9 mouse cellular contexts compared by ENCODE assay signal in the genomic region with DNA sequence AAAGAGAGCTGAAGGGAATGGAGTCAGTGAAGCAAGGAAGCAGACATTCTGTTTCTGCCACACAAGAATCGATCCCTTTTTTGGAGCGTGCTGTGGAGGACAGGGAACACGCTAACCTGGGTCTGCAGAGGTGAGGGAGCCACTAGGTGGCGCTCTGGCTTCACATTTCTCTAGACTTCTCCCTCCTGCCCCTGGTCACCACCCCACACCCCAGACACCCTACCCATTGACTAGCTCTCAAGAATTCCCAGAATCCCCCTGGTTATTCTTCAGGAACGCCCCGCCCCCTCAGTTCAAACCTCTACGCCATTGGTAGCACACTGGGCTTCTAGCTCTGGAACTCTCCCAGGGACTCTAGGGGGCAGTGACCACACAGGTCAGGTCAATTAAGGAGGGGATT. TPM values are rescaled to one million over a fixed set of nuclear protein-coding genes. Genes with fewer than 3 reads are reported as not detected.
DNase-seq lines count a peak whose midpoint lies in the region; ATAC-seq lines count a peak whose summit lies in the region.
"Had no signal": no experiment of that assay in that cellular context is flagged by ENCODE, and none has a peak within 500 bp of the region (broad histone marks: within the 10 kb centered on the region; RNA-seq: fewer than 3 reads in every experiment).

No protein-coding gene starts in this region.

- H3K9me3 ChIP-seq in hindbrain, embryonic 14.5 days (ENCODE audit: control insufficient read depth, low read length), result no peaks in the 10 kb centered on the region

- no peak overlapping the region for H3K9ac ChIP-seq in hindbrain, embryonic 14.5 days

- H3K36me3 ChIP-seq in hindbrain, embryonic 14.5 days (replicated peaks; ENCODE audit: control insufficient read depth, insufficient read depth), result no peaks in the 10 kb centered on the region

- WGBS in hindbrain, embryonic 14.5 days, result 35% methylated on average over 7 of the region's 7 CpGs

- H3K27ac ChIP-seq in hindbrain, embryonic 14.5 days, result no peak overlapping the region

- H3K4me2 ChIP-seq in hindbrain, embryonic 14.5 days (replicated peaks), result no peak overlapping the region

- ATAC-seq in hindbrain, embryonic 14.5 days (ENCODE audit: low FRiP score), result peak; percentile 51; the same call in 1 of the 2 replicates
- peak; percentile 91 for ATAC-seq in megakaryocyte, adult 5-6 weeks (ENCODE audit: poor library complexity, severe bottlenecking)

- DNase-seq in left cerebral cortex, adult 18-20 months (ENCODE audit: low spot score in 2 of 2), result peak; percentile 74 to 80
- no peak for DNase-seq in left cerebral cortex, adult 11 months (ENCODE audit: low spot score)
- peak; percentile 51 to 69 for DNase-seq in cerebellum, postnatal 4 days (ENCODE audit: low spot score in 2 of 2)
- DNase-seq in gastrocnemius, adult 18-20 months (ENCODE audit: low spot score), result peak; percentile 72
- DNase-seq in hindbrain, embryonic 14.5 days (ENCODE audit: low spot score), result peak; percentile 73
- peak; percentile 74 to 85 for DNase-seq in layer of hippocampus, postnatal 25 days (ENCODE audit: extremely low spot score in 1 of 2, low spot score in 1 of 2)
- peak; percentile 51 for DNase-seq in right cerebral cortex, postnatal 25 days

- no peaks in the 10 kb centered on the region; the same call in 1 of the 2 replicates for H3K4me1 ChIP-seq in hindbrain, embryonic 14.5 days (replicated peaks; ENCODE audit: control insufficient read depth, insufficient read depth, low read length)

- no peaks in the 10 kb centered on the region for H3K27me3 ChIP-seq in hindbrain, embryonic 14.5 days (ENCODE audit: control insufficient read depth, insufficient read depth, low read length)
- H3K27me3 ChIP-seq: Patski had no signal

- H3K4me3 ChIP-seq in hindbrain, embryonic 14.5 days (replicated peaks; ENCODE audit: low read length), result no peak overlapping the region

RNA-seq across cellular contexts. Expression of a gene that starts 4.8 kb away (rescaled TPM):
- total RNA-seq in left cerebral cortex, adult 18-20 months (2021), result 10 to 100 TPM; 37.8 to 38.3 TPM
- total RNA-seq in gastrocnemius, adult 18-20 months (2021), result 1 to 10 TPM; 8.7 to 9.2 TPM
- polyA plus RNA-seq in hindbrain, embryonic 14.5 days (2014; fragmentation: Nextera tagmentation; extraction: Ambion mirVana), result 117 and 121 TPM in 2 replicates
- total RNA-seq in layer of hippocampus, postnatal 25 days (2021), result 10 to 100 TPM; 31.3 to 37.9 TPM
- total RNA-seq in megakaryocyte, adult 5-6 weeks (2015), result 13.7 and 14.2 TPM in 2 replicates
- total RNA-seq in megakaryocyte, adult 5-6 weeks (2017), result 16.2 and 22.4 TPM in 2 replicates

RNA-seq across cellular contexts. Expression of a gene that starts 13.0 kb away (rescaled TPM):
- 10 to 100 TPM; 33.9 to 34.4 TPM for total RNA-seq in left cerebral cortex, adult 18-20 months (2021)
- 100 to 1,000 TPM; 226 to 236 TPM for total RNA-seq in gastrocnemius, adult 18-20 months (2021)
- 9.8 and 12.8 TPM in 2 replicates for polyA plus RNA-seq in hindbrain, embryonic 14.5 days (2014; fragmentation: Nextera tagmentation; extraction: Ambion mirVana)
- 10 to 100 TPM; 40.0 to 46.4 TPM for total RNA-seq in layer of hippocampus, postnatal 25 days (2021)
- total RNA-seq in megakaryocyte, adult 5-6 weeks (2015), result 15.5 and 19.9 TPM in 2 replicates
- total RNA-seq in megakaryocyte, adult 5-6 weeks (2017), result 33.1 and 39.6 TPM in 2 replicates

RNA-seq across cellular contexts. Expression of a gene that starts 19.5 kb away (rescaled TPM):
- total RNA-seq in left cerebral cortex, adult 18-20 months (2021), result 10 to 100 TPM; 57.2 to 66.1 TPM
- total RNA-seq in gastrocnemius, adult 18-20 months (2021), result 10 to 100 TPM in 1 of 2 experiments, 1 to 10 TPM in 1; 7.8 to 11.6 TPM
- 47.1 and 50.6 TPM in 2 replicates for polyA plus RNA-seq in hindbrain, embryonic 14.5 days (2014; fragmentation: Nextera tagmentation; extraction: Ambion mirVana)
- total RNA-seq in layer of hippocampus, postnatal 25 days (2021), result 10 to 100 TPM; 55.4 to 59.7 TPM
- total RNA-seq in megakaryocyte, adult 5-6 weeks (2015), result 23.2 and 28.2 TPM in 2 replicates
- total RNA-seq in megakaryocyte, adult 5-6 weeks (2017), result 11.2 and 18.2 TPM in 2 replicates

RNA-seq across cellular contexts. Expression of a gene that starts 31.3 kb away (rescaled TPM):
- total RNA-seq in left cerebral cortex, adult 18-20 months (2021), result 10 to 100 TPM; 15.0 to 15.6 TPM
- total RNA-seq in gastrocnemius, adult 18-20 months (2021), result 10 to 100 TPM; 14.7 to 19.1 TPM
- 12.1 and 13.9 TPM in 2 replicates for polyA plus RNA-seq in hindbrain, embryonic 14.5 days (2014; fragmentation: Nextera tagmentation; extraction: Ambion mirVana)
- total RNA-seq in layer of hippocampus, postnatal 25 days (2021), result 10 to 100 TPM; 11.9 to 13.5 TPM
- total RNA-seq in megakaryocyte, adult 5-6 weeks (2015), result 42.9 and 51.6 TPM in 2 replicates
- total RNA-seq in megakaryocyte, adult 5-6 weeks (2017), result 52.4 and 55.1 TPM in 2 replicates

RNA-seq across cellular contexts. Expression of a gene that starts 31.4 kb away (rescaled TPM):
- total RNA-seq in left cerebral cortex, adult 18-20 months (2021), result 1 to 10 TPM; 2.2 to 2.7 TPM
- total RNA-seq in gastrocnemius, adult 18-20 months (2021), result 1 to 10 TPM; 2.2 to 2.7 TPM
- 94.0 and 99.4 TPM in 2 replicates for polyA plus RNA-seq in hindbrain, embryonic 14.5 days (2014; fragmentation: Nextera tagmentation; extraction: Ambion mirVana)
- total RNA-seq in layer of hippocampus, postnatal 25 days (2021), result 1 to 10 TPM; 2.4 to 3.0 TPM
- 157 and 174 TPM in 2 replicates for total RNA-seq in megakaryocyte, adult 5-6 weeks (2015)
- 126 and 134 TPM in 2 replicates for total RNA-seq in megakaryocyte, adult 5-6 weeks (2017)

Comparison
In these comparisons a context has a peak if more than half of its experiments do, and no peak if none do; other contexts are left out.
1. RNA of a gene that starts 13.0 kb away (total RNA-seq): 226 to 236 TPM in gastrocnemius, adult 18-20 months; 40.0 to 46.4 TPM in layer of hippocampus, postnatal 25 days, 15.5 to 39.6 TPM in megakaryocyte, adult 5-6 weeks and 33.9 to 34.4 TPM in left cerebral cortex, adult 18-20 months; every median in the first group is over 4 times any median in the second.